9 mouse cellular contexts compared by ENCODE assay signal in genomic region chr10:125028347-125028746, GRCm38 (mm10).
"Had no signal": no experiment of that assay in that cellular context is flagged by ENCODE, and none has a peak within 500 bp of the region (broad histone marks: within the 10 kb centered on the region; RNA-seq: fewer than 3 reads in every experiment).

No protein-coding gene starts in this region.

- H3K27me3 ChIP-seq: liver, embryonic 15.5 days; midbrain, embryonic 13.5 days had no signal

- H3K27ac ChIP-seq: left cerebral cortex, adult 2 months; limb, embryonic 10.5 days; liver, embryonic 15.5 days; midbrain, embryonic 13.5 days; stomach, postnatal 0 days had no signal

- H3K36me3 ChIP-seq: limb, embryonic 10.5 days; liver, embryonic 15.5 days; midbrain, embryonic 13.5 days had no signal

- H3K4me3 ChIP-seq: left cerebral cortex, adult 2 months; limb, embryonic 10.5 days; liver, embryonic 15.5 days; midbrain, embryonic 13.5 days had no signal

- H3K4me2 ChIP-seq: liver, embryonic 11.5 days; liver, embryonic 15.5 days; midbrain, embryonic 13.5 days had no signal

- H3K9me3 ChIP-seq: limb, embryonic 10.5 days; liver, embryonic 15.5 days; midbrain, embryonic 13.5 days had no signal

- H3K4me1 ChIP-seq: limb, embryonic 10.5 days; liver, embryonic 15.5 days; midbrain, embryonic 13.5 days had no signal

- ATAC-seq: inflammation-experienced regulatory T-cells, adult 6 months; intestine, postnatal 0 days; midbrain, embryonic 13.5 days had no signal

- H3K9ac ChIP-seq: liver, embryonic 15.5 days; midbrain, embryonic 13.5 days had no signal

- DNase-seq: thymus, postnatal 4 days had no signal
